Mouse (Mus musculus) liver, adult 2 months (tissue): ENCODE measurements around the gene Tbc1d30. TPM values are rescaled to one million over a fixed set of nuclear protein-coding genes. Genes with fewer than 3 reads are reported as not detected.

Experiments used
- DNase-seq: peaks from one replicate; pipeline ENCODE4 v3.0.0-alpha.2; 2011; ENCODE audit warnings: low read depth, low spot score; ENCODE audit errors: extremely low read depth
- H3K27ac ChIP-seq: fragments of 200-500 bp; replicated peaks from 2 replicates; pipeline ENCODE4 v1.5.1; 2012; ENCODE audit warnings: low read depth, mild to moderate bottlenecking, control low read depth, inconsistent platforms, low read length; ENCODE audit not compliant: insufficient read depth
- H3K27me3 ChIP-seq: fragments of 200-500 bp; 2 replicates; pipeline ENCODE4 v1.6.1; 2012; ENCODE audit warnings: mild to moderate bottlenecking, moderate library complexity, low read length, inconsistent platforms; ENCODE audit not compliant: control insufficient read depth, insufficient read depth
- H3K36me3 ChIP-seq: fragments of 200-500 bp; 2 replicates; pipeline ENCODE4 v1.6.1; 2012; ENCODE audit warnings: low read length, inconsistent platforms; ENCODE audit not compliant: control insufficient read depth, insufficient read depth
- H3K4me1 ChIP-seq: fragments of 200-500 bp; 2 replicates; pipeline ENCODE4 v1.6.1; 2011; ENCODE audit warnings: low read length; ENCODE audit not compliant: control insufficient read depth, insufficient read depth
- H3K4me3 ChIP-seq: fragments of 200-500 bp; 2 replicates; pipeline ENCODE4 v1.5.1; 2011; ENCODE audit warnings: low read depth, mild to moderate bottlenecking, control low read depth, low read length, moderate library complexity; ENCODE audit not compliant: insufficient read depth
- H3K79me2 ChIP-seq: fragments of 200-500 bp; 2 replicates; pipeline ENCODE4 v1.6.1; 2012; ENCODE audit warnings: inconsistent platforms, mild to moderate bottlenecking, low read length, moderate library complexity; ENCODE audit not compliant: control insufficient read depth, insufficient read depth
- H3K9ac ChIP-seq: fragments of 200-500 bp; 2 replicates; pipeline ENCODE4 v1.6.1; 2012; ENCODE audit warnings: low read depth, mild to moderate bottlenecking, control low read depth, inconsistent platforms, low read length
- CTCF ChIP-seq: fragments of 200-500 bp; IDR thresholded peaks from 2 replicates; pipeline ENCODE4 v1.5.1; 2011; ENCODE audit warnings: low read depth, low read length, control low read depth
- POLR2A ChIP-seq: fragments of 200-500 bp; IDR thresholded peaks from 2 replicates; pipeline ENCODE4 v1.6.1; 2011; ENCODE audit warnings: low read length, control low read depth; ENCODE audit not compliant: insufficient read depth; ENCODE audit errors: extremely low read depth
- WGBS: fragments of 180-500 bp; shearing (Covaris S2); methylation state at CpG from one replicate; pipeline ENCODE4 v1.1.7; 2018; 5-methylcytosine and 5-hydroxymethylcytosine counted together
- polyA plus RNA-seq: library from polyadenylated mRNA; depleted of rRNA; stranded (reverse); fragments of >200 nt; gene quantifications from 2 replicates; pipeline ENCODE4 v1.2.3, GENCODE M21; 2012
- total RNA-seq: library from RNA; depleted of rRNA; stranded (reverse); fragments of >200 nt; gene quantifications from 2 replicates; pipeline ENCODE4 v1.2.3, GENCODE M21; 2014

Gene Tbc1d30
- total and polyA plus RNA-seq, 2 experiments: 2.6 to 8.4 TPM

GRCm38 (mm10) chr10:121255465-121255864, 95.6 kb downstream of the Tbc1d30 start:
- no peak overlapping the region for H3K4me3 ChIP-seq
- H3K27ac ChIP-seq: no peak overlapping the region
- H3K36me3 ChIP-seq: no peaks in the 10 kb centered on the region
- TF ChIP-seq CTCF (no peak), POLR2A (no peak)
- no peaks in the 10 kb centered on the region for H3K79me2 ChIP-seq
- H3K9ac ChIP-seq: no peak overlapping the region
- no peaks in the 10 kb centered on the region for H3K27me3 ChIP-seq
- 95% methylated on average over 5 of the region's 5 CpGs for WGBS
- no peaks in the 10 kb centered on the region for H3K4me1 ChIP-seq
- no peak for DNase-seq

- H3K27ac ChIP-seq: no peak overlapping the region
- 79% methylated on average over 8 of the region's 8 CpGs for WGBS
These were observed 96.7 kb downstream of the Tbc1d30 start for GRCm38 (mm10) chr10:121254343-121254742.

DNA sequence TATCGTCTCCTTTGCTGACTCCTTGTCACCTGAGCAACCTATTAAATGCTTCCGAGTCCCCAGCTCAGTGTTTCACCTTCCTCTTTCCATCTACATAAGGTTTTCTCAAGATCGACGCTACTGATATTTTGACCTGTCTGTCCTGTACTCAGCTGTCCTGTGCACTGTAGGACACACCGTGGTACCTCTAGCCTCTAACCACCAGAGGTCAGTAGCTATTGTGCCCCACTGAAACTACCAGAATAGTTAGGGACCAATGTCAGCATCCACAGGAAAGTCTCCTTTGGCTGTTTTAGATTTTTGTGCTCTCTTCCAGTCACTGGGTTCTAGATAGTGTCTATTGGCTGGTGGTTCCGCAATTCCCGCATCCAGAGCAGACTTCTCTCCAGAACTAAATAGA, 98.3 kb downstream of the Tbc1d30 start:
- DNase-seq: no peak
- H3K27me3 ChIP-seq: no peaks in the 10 kb centered on the region
- H3K27ac ChIP-seq: no peak overlapping the region
- 75% methylated on average over 7 of the region's 7 CpGs for WGBS
- no peak overlapping the region for H3K4me3 ChIP-seq
- TF ChIP-seq CTCF (peak; percentile 14; the same call in 1 of the 2 replicates), POLR2A (no peak)
- H3K79me2 ChIP-seq: no peaks in the 10 kb centered on the region
- H3K36me3 ChIP-seq: no peaks in the 10 kb centered on the region
- H3K4me1 ChIP-seq: no peaks in the 10 kb centered on the region
- H3K9ac ChIP-seq: no peak overlapping the region

More at GRCm38 (mm10) chr10:121254343-121254742, 96.7 kb downstream of the Tbc1d30 start:
- DNase-seq: no peak
- Histone ChIP-seq H3K4me1 (no peaks in the 10 kb centered on the region), H3K36me3 (no peaks in the 10 kb centered on the region), H3K79me2 (no peaks in the 10 kb centered on the region), H3K27me3 (no peaks in the 10 kb centered on the region), H3K4me3 (no peak overlapping the region), H3K9ac (no peak overlapping the region)
- TF ChIP-seq POLR2A: no peak
- TF ChIP-seq CTCF: no peak

GRCm38 (mm10) chr10:121251191-121251590, 99.9 kb downstream of the Tbc1d30 start:
- H3K9ac ChIP-seq: no peak overlapping the region
- no peaks in the 10 kb centered on the region for H3K27me3 ChIP-seq
- H3K79me2 ChIP-seq: no peaks in the 10 kb centered on the region
- H3K27ac ChIP-seq: no peak overlapping the region
- no peaks in the 10 kb centered on the region for H3K4me1 ChIP-seq
- TF ChIP-seq POLR2A (no peak), CTCF (no peak)
- H3K36me3 ChIP-seq: no peaks in the 10 kb centered on the region
- no peak for DNase-seq
- WGBS: 75% methylated on average over 8 of the region's 8 CpGs
- H3K4me3 ChIP-seq: no peak overlapping the region

DNA sequence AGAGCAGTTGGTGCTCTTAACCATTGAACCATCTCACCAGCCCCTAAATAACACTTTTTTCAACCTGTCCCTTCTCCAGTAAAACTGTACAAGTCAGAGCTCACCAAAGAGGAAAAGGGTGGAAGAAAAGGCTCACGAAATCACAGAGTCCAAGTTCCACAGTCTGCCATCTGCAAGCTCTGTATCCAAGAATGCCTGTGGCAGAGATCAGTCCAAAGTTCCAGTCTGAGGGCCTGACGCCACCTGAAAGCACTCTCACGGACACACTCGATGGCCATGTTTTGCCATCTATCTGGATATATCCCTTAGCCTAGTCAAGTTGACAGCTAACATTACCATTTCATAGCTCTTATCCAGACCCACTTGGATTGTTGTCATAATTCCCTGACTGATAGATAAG, 101.3 kb downstream of the Tbc1d30 start:
- Histone ChIP-seq H3K36me3 (no peaks in the 10 kb centered on the region), H3K9ac (no peak overlapping the region), H3K27me3 (no peaks in the 10 kb centered on the region), H3K4me1 (no peaks in the 10 kb centered on the region), H3K4me3 (no peak overlapping the region), H3K27ac (no peak overlapping the region), H3K79me2 (no peaks in the 10 kb centered on the region)
- TF ChIP-seq CTCF: no peak
- no peak for DNase-seq
- WGBS: 81% methylated on average over 4 of the region's 4 CpGs

DNA sequence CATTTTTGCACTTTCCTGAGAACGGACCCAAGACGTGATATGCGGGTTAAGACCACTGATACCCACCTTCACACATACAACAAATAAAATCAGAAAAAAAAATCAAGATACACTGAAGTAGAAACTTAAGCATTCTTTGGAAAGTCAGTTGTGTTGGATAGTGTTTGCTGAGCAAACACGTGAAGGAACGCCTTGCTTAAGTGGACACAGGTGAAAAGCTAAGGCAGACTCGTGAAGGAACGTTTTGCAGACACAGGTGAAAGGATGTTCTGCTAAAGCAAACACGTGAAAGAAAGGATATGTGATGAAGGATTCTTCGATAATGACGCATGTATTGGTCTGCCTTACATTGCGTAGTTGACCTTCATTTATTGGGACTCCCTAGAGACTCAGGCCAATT, 103.5 kb downstream of the Tbc1d30 start:
- DNase-seq: no peak
- no peaks in the 10 kb centered on the region for H3K4me1 ChIP-seq
- no peaks in the 10 kb centered on the region for H3K27me3 ChIP-seq
- H3K9ac ChIP-seq: no peak overlapping the region
- 87% methylated on average over 11 of the region's 11 CpGs for WGBS
- H3K79me2 ChIP-seq: no peaks in the 10 kb centered on the region
- no peak overlapping the region for H3K4me3 ChIP-seq
- H3K36me3 ChIP-seq: no peaks in the 10 kb centered on the region
- no peak for TF ChIP-seq CTCF
- no peak for TF ChIP-seq POLR2A
- H3K27ac ChIP-seq: no peak overlapping the region
